Mouse (Mus musculus): ENCODE results near the gene Prelid3b.

The Prelid3b gene

DNA sequence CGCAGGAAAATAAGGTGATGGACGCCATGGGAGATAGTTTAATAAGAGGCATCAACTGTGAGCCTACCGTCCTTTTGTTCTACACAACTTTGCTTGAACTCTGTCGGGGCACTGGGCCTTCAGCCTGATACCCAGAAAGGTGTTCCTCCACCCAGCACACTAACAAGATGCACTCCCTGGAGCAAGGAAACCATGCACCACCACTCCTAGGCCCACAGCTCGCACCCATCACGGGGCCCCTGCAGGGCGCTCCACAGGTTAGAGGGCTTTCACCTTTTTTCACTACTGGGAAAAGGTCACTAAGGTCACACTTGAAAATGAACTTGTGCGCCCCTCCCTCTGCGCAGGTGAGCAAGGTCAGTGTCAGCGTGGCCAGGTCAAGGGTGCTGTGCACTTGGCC lies 9.5 kb downstream of the Prelid3b start:
- DNase-seq (ENCODE audit: low read depth) = no peak

DNA sequence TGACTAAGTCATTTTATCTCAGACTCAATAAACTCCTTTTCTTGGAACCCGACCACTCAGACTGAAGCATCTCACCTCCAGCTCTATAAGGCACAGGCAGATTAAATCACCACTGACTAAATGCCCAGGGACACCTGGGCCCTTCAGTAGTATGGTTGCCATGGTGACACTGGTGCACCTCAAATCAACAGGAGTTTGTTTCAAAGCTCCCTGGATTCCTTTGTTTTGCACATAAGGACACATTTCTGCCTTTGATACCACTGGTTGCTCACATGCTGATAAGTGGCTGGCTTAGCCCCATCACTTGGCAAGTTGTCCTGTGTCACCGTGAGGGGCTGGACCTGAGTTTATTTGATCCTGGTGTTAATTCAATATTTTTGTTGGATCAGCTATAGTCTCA lies 13.5 kb downstream of the Prelid3b start:
- no peak for DNase-seq (ENCODE audit: low read depth)

DNA sequence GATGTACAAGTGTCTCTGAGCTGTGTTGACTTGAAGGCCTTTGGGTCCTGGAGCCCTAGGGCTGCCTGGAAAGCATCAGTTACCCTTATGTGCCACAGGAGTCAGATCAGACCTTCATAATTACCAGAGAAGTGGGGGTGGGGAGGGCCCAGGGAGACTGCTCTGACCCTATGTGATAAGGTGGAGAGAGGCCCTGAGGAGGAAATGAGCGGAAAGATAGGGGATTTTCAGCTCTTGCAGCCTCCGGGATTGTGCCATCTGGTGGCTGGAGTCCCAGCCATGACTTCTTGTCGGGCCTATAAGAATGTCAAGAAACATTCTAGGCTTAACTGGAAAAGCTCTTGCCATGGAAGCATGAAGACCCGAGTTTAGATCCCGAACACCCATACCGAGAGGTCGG lies 19.2 kb downstream of the Prelid3b start:
- peak; percentile 67 for DNase-seq (ENCODE audit: low read depth)

DNA sequence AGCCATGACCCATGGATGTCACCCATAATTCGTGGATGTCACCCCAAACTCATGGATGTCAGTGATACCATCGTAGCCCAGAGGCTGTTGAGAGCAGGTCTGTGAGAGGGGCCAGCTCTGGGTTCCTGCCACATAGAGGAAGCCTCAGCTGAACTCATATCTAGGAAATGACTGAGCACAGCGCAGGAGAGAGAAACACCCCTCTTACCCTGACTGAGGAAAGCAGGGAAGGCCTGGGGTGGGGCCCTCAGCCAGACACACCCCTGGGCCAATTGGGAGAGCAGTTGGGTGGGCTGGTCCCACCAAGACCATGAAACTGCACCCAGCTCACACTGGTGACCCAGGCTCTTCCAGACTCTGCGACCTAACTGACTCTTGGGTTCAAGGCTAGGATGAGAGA lies 22.5 kb downstream of the Prelid3b start, which contains the start of gene Tubb1:
Gene Tubb1, plus strand, starts transcription at position 343 of the 400 bp plus-strand sequence.
- no peak for DNase-seq (ENCODE audit: low read depth)

DNA sequence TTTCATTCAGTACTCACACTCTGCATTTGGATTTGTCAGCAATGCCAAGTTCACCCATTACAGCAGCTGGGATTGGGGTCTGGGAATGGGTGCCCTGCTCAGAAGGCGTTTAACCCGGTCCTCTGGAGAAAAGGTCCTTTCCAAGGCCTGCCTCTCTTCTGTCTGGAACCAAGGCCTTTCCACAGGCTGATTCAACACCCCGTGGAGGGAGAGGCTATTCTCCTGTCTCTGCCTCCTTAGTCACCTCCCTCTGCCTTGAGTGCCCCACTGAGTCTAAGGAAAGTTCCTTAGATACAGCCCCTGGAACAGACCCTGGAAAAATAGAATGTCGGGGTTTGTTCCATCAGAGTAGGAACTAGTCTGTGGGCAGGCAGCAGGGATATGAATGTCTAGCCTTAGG lies 24.5 kb downstream of the Prelid3b start:
- no peak for DNase-seq (ENCODE audit: low read depth)

DNA sequence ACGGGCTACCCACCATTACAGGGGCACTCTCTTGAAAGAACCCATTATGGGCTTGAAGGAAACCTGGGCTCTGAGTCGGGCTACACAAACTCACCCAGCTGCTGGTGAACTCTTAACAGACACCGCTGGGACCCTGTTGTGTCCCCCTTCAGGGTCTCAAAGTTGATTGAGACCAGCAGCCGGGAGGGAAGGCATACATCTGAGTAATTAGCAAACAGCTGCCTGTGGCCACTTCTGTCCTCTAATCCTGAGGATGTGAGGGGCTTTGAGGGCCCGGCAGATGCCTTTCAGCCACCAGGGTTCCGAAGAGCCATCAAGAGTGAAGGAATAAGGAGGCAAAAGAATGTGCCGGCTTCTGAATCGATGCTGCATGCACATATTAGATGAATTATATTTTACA lies 26.0 kb downstream of the Prelid3b start:
- no peak for DNase-seq (ENCODE audit: low read depth)

DNA sequence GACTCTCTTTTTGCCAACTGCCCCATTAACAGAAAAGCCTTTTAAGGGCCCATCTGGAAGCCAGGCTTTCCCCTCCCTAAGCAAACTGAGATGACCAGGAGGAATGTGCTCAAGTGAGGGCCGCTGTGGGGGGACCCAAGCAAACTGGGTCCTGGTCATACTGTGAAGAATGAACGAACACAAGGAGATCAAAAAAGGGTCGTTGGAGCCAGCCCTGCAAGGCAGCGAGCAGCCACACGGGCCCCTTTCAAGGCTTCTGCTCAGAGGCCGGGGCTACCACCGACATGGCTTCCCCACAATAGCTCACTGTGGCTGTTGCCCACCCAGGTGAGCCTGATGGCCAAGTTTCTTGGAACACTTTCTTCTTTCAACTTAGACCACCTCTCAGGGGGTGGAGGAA lies 26.4 kb downstream of the Prelid3b start:
- DNase-seq (ENCODE audit: low read depth) = no peak

DNA sequence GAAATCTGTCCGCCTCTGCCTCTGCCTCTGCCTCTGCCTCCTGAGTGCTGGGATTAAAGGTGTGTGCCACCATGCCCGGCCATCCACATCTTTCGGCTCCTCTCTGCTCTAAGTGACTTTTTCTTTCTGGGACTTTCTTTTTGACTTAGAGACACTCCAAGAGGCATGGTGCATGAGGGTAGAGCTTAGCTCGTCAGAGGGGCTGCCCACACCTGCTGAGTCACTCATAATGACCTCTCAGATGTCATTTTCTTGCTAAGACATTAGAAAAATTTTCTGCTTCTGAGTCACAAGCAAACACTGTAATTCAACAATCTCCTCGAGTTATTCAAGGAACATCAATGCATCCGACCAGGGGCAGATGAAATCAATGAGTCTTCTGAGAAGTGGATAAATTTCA lies 27.9 kb downstream of the Prelid3b start:
- DNase-seq (ENCODE audit: low read depth) = no peak

DNA sequence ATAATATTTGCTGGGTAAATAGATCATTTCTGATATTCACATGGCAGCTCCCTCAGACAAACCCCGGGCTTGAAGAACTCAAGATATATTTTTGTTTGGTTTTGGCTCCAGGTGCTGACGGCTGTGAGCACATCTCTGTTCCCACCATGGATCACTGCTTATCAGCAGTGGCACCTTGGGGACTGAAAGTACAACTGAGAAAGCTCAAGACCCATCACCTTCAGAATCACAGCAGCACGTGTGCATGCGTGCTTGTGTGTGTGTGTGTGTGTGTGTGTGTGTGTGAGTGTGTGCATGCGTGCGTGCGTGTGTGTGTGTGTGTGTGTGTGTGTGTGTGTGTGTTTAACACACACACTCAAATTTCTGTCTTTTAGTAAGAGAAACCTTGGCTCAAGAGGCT lies 28.5 kb downstream of the Prelid3b start:
- no peak for DNase-seq (ENCODE audit: low read depth)

DNA sequence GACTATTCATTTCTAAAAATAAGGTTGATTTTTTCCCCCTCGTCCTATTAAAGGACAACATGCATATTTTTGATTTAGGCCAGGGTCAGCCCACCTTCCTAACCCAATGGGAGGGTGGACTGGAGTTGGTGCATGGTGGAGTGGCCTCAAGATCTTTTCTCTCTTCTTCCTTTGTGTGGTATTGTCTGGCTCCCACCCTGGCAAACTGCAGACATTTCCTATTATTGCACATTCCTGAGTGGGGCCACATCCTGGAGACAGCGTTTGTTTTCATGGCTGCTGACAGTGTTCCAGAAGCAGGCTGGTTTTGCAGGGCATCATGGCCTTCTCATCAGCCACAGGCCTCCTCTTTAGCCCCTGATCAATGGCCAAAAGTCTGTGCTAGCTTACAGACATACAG lies 29.8 kb downstream of the Prelid3b start:
- no peak for DNase-seq (ENCODE audit: low read depth)

DNA sequence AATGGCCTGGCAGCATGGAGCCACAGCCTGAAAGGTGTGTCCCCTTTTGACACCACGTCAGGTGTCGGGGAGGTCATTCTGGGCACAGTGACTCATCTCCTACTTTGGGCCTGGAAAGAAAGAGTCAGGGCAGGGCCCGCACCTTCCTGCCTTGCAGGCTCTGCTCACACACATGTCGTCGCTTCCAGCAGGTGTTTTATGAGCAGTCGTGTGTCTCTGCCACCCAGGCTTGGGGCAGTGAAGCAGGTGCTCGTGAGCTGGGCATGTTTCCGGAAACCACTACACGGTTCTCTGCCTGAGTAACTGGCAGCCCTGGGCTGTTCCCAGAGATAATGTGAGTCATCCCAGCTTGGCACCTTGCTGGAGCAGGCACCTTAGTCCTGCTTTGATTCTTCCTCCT lies 30.4 kb downstream of the Prelid3b start:
- DNase-seq (ENCODE audit: low read depth) = no peak

DNA sequence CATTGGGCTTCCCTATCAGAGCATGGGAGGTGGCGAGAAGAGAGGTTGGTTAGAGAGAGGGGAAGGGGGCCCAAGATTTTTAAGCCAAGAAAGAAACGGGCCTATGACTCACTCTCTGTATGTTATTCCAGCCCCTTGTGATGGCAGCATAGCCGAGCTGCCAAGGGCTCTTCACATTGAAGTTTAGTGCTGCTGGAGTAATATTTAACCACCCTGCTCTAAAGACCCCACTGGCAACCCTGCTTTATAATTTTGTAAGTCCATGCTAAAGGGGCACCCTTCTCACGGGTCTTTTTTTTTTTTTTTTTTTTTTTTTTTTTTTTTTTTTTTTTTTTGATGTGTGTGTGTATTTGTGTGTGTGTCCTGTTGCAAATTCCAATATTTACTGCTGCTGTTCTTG lies 31.0 kb downstream of the Prelid3b start:
- DNase-seq (ENCODE audit: low read depth) = no peak

DNA sequence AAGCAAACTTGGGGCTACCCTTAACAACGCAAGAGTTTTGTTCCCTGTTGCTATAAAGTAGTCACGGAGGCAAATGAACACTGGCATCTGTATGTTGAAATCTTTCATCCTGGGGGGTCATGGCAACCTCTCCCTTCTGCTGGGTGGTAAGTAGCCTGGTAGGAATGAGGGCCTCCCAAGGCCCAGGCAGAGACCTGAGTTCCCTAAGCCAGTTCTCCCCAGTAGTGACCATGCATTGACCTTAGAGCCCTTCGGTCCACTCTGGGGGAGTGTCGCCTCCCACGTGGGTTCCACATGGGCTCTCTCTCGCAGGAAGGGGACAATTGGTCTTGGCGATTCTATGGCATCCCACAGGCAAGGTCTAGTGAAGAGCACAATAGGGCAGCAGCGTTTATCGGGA lies 32.9 kb downstream of the Prelid3b start:
- no peak for DNase-seq (ENCODE audit: low read depth)

DNA sequence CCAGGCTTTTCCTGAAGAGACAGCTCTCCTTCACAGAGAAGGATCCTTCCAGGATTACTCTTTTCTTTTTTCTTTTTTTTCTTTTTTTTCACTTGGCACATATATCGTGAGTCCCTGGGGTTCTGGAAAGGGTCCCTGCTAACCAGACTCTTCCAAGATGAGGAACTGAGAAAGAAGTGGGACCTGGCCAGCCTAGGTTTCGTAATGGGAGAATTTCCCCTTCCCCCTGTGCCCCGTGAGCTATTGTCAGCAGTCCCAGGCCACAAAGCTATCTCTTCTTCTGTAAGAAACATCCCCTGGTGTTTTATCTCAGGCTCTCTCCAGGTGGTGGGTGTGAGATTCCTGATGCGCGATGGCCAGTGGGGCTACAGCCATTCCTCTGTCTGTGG lies 33.4 kb downstream of the Prelid3b start:
- DNase-seq (ENCODE audit: low read depth) = no peak

DNA sequence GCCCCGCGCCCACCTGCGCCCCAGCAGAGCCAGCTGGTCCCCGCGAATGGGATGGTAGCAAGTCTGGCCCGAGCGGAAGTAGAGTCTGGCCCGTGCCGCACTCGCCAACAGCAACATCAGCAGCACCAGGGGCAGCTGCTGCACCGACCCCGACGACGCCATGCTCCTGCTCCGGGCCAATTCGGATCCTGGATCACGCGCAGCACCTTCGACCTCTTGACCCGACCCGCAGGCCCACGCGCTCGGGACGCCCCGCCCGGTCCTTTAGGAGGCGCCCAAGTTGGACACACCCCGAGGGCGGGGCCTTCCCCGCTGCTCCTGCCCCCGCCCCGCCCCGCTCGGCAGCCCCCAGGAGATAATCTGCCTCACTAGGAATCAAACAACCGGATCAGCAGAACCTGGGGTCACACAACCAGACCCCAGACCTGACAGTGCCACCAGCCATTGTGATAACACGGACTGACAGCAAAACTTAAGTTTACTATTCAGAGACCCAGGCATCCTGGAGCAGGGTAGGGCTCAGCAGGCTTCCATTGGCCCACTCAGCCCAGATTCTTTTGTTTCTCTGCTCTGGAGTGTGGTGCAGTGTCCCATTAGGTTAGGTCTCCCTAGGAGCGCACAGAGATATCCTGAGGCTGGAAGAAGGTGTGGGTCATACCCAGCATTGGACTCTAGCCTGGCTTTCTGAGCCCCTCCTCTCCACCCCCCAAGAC lies 34.0 kb downstream of the Prelid3b start, which contains the start of gene Ctsz:
Gene Ctsz, minus strand, starts transcription at position 303 of the 713 bp plus-strand sequence.
- no peak for DNase-seq (ENCODE audit: low read depth)

DNA sequence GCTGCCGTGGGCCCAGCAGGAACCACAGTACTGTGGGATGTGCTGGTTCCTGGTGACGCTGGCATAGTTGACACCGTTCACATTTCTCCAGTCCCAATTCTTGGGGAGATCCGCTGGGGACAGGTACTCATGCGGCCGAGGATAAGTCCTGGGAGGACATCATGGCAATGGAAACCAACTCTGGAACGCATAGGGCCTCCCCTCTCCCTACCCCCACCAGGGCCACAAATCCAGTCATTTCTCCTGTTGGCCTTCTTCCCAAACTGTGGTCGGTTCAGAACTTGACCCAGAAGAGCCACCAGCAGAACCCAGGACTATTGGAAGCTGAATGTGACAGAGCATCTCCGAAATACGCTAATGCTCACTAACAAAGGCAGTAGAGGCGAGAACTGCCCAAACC lies 34.7 kb downstream of the Prelid3b start:
- DNase-seq (ENCODE audit: low read depth) = no peak

DNA sequence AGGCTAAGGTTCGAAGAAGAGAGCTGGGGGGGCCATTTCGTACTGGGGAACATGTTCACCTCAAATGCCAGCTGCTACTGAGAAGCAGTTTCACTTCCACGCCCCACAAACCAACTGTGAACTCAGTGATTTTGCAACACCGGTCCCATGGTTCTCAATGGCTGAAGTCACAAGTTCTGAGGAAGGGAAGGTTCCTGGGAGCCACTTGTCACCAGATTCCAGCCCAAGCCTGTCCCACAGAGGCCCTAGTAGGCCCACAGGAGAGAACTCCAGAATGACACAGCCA lies 35.2 kb downstream of the Prelid3b start:
- no peak for DNase-seq (ENCODE audit: low read depth)

DNA sequence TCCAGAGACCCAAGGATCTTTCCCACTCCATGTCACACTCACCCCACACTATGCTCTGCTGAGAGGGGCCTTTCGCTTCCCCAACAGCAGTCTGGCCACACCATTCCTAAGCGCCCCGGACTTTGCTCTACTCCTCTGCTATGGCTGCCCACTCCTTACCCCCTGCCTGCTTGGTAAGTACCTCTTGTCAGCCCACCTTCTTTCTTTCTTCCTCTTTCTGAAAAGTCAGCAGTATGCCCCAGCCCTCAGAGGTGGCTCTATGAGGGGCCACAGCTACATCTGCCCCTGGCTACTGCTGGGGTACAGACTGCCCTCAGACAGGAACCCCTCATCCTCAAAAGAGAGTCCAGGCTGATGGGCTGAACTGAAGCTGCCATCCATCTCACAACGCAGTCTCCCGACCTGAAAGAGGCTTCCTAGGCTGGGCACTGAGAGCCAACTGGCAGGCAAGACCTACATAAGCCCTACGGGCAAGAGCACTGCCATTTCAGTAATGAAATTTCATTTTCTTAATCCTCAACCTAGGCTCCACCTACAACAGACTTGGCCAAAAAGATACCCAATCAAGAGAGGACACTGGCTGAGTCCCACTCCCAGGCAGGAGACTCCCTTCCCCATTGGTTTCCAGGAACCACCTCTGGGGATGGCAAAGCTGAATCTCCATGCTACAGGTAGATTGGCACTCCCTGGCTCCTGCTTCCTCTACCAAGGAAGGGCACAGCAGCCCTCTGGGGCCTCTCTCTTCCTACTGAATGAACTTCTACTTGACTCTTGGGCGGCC lies 35.8 kb downstream of the Prelid3b start:
- DNase-seq (ENCODE audit: low read depth) = no peak

DNA sequence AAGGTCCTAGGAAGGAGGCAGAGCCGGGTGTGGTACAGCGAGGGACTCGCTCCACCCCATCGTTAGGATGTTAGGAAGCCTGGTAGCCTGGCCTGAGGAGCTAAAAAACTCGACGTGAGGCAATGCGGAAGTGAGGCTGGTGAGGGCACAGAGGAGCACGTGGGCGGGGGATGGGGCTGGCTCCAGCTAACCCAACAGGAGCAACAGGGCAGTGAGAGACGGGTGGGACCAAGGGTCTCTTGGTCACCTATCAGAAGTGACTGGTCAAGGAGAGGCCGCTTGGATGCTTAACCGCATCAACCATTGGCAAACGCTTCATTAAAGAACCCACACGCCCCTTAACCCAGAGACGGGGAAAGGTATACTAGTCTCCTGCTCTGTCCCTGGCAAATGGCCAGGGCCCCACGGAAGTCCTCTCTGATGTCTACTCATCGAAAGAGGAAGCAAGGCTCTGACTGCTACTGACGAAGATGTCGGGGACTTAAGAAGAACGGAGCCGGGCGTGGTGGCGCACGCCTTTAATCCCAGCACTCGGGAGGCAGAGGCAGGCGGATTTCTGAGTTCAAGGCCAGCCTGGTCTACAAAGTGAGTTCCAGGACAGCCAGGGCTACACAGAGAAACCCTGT lies 36.7 kb downstream of the Prelid3b start:
- no peak for DNase-seq (ENCODE audit: low read depth)

DNA sequence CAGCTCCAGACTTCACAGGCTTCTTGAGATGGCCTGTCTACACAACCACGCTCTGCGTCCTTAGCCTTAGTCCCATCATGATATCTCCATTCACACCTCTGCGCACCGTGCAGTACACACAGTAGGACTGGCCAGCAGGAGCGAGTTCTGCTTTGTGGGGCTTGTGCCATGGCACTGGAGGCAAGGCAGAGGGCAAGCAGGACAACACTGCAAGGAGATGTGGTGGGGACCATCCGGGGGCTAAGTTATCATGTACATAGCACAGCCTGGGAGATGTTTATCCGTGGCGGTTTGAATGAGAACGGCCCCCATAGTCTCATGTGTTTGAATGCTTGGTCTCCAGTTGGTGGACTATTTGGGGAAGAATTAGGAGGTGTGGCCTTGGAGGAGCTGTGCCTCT lies 37.9 kb downstream of the Prelid3b start:
- no peak for DNase-seq (ENCODE audit: low read depth)

DNA sequence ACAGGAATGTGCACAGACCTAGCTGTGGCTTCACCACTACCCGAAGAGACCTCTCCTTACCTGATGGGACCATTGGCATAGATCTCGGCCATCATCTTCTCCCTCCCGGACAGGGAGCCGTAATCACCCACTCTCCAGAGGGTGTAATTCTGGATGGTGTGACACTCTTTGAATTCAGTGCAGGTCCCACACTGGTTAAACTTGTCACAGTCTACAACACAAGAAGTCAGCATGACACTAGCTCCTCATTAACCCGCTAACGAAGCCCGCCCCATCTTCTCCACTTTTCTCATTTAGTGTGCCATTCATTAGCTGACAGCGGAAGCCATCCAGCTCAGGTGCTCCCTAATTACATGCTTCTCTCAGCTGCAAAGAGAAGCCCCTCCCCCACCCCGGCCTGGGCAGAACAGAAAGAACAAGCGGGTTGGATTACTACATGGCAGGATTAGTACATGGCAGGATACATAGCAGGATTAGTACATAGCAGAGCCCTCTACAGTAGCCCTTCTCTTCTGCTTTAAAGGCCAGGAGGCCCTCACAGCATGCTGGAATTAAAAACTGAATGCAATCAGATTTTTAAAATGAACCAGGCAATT lies 43.8 kb downstream of the Prelid3b start:
- no peak for DNase-seq (ENCODE audit: low read depth)

DNA sequence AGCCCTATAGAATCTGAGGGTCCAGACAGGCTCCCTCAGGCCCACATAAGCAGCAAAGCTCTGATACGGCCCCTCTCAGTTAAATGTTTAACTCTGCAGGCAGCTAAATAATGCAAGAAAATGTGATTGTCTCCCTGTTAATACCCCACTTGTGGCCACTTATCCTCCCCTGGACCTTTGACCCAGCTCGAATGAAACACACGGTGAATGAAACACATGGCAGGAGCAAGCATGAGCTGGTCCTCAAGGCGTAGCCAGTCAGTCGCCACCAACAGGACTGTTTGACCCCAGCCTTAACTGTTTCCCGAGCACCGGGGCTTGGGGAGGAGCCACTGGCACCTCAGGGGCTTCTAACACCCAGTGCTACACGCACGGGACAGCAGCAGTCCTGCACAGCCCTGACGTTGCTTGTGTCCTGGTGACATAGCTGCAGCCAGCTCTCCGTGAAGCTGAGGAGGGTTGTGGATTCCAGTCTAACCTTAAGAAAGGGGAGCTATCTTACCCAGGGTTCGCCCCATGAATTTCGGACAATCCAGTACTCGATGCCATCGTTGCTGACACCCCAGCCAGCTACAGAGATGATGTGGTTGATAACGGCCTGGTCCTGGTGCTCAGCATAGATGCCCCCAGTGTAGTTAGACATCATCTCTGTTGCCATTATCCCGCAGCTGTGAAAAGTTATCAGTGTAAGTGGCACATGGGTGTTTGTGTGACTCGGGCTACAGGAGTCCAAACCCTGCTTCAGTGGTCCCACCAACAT lies 44.6 kb downstream of the Prelid3b start:
- no peak for DNase-seq (ENCODE audit: low read depth)

All from c-Kit-positive CD71-negative TER-119-negative erythroid progenitor cells, embryonic 14.5 days (primary cell).